Mouse (Mus musculus) layer of hippocampus, adult 11-12 months (tissue): ENCODE measurements around the gene Ttc28.

Experiments used
- DNase-seq: peaks from one replicate; pipeline ENCODE4 v3.0.0; 2022; ENCODE audit warnings: low spot score

The Ttc28 gene

GRCm38 (mm10) chr5:111133754-111134153, 254.2 kb downstream of the Ttc28 start:
- no peak for DNase-seq

GRCm38 (mm10) chr5:111137283-111137682, 257.7 kb downstream of the Ttc28 start:
- DNase-seq = no peak

GRCm38 (mm10) chr5:111137742-111138141, 258.1 kb downstream of the Ttc28 start:
- no peak for DNase-seq

GRCm38 (mm10) chr5:111138239-111138833, 258.7 kb downstream of the Ttc28 start:
- no peak for DNase-seq

GRCm38 (mm10) chr5:111138927-111139565, 259.4 kb downstream of the Ttc28 start:
- DNase-seq = no peak

- no peak for DNase-seq
Observed at GRCm38 (mm10) chr5:111139622-111140021, 260.0 kb downstream of the Ttc28 start.

GRCm38 (mm10) chr5:111141139-111141885, 261.7 kb downstream of the Ttc28 start:
- DNase-seq = no peak

GRCm38 (mm10) chr5:111142837-111143236, 263.2 kb downstream of the Ttc28 start:
- DNase-seq = no peak

GRCm38 (mm10) chr5:111144411-111144810, 264.8 kb downstream of the Ttc28 start:
- DNase-seq = no peak

- no peak for DNase-seq
Observed at GRCm38 (mm10) chr5:111150581-111150980, 271.0 kb downstream of the Ttc28 start.

- no peak for DNase-seq
Observed at GRCm38 (mm10) chr5:111151882-111152759, 272.5 kb downstream of the Ttc28 start.

- DNase-seq = no peak
Observed at GRCm38 (mm10) chr5:111154586-111154985, 275.0 kb downstream of the Ttc28 start.

GRCm38 (mm10) chr5:111155271-111155670, 275.7 kb downstream of the Ttc28 start:
- DNase-seq = no peak

- no peak for DNase-seq
Observed at GRCm38 (mm10) chr5:111155928-111156327, 276.3 kb downstream of the Ttc28 start.

GRCm38 (mm10) chr5:111158266-111158665, 278.7 kb downstream of the Ttc28 start:
- no peak for DNase-seq

GRCm38 (mm10) chr5:111159628-111160321, 280.2 kb downstream of the Ttc28 start:
- no peak for DNase-seq

GRCm38 (mm10) chr5:111161146-111161930, 281.7 kb downstream of the Ttc28 start:
- DNase-seq = no peak

GRCm38 (mm10) chr5:111162857-111163256, 283.3 kb downstream of the Ttc28 start:
- DNase-seq = no peak

GRCm38 (mm10) chr5:111163377-111163776, 283.8 kb downstream of the Ttc28 start:
- DNase-seq = no peak

GRCm38 (mm10) chr5:111164348-111164920, 284.8 kb downstream of the Ttc28 start:
- DNase-seq = no peak
